Mouse (Mus musculus) B cell, adult 2 months (primary cell): ENCODE data around the gene Igfbp5.

Experiments used
- DNase-seq, 2 experiments: peaks; one replicate each; pipeline ENCODE4 v3.0.0; 2022

The Igfbp5 gene

GRCm38 (mm10) chr1:72868429-72869215 is 6.1 kb downstream of the Igfbp5 start:
- no peak for DNase-seq

GRCm38 (mm10) chr1:72867346-72867745 is 7.3 kb downstream of the Igfbp5 start:
- no peak for DNase-seq

DNA sequence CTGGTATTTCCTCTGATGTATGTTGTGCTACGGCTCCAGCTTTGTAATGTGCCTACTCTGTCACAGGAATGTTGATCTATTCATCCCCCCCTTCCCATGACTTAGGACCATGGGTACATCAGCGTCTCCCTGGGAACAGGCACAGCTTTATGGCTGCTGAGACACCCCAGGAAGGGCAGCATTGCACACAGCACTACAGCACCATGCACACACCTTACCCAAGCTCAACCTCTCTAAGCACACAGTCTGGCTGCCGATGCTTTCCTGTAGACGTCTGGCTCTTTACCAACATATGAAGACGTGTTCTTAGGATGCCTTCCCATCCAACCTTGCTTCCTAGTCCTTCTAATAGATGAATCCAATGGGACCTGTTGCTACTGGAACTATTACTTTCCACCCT is 8.3 kb downstream of the Igfbp5 start:
- DNase-seq = no peak

- peak; percentile 66 to 67 for DNase-seq
Measured at GRCm38 (mm10) chr1:72865900-72866299, 8.8 kb downstream of the Igfbp5 start.

- DNase-seq = no peak
Measured at GRCm38 (mm10) chr1:72864272-72864671, 10.4 kb downstream of the Igfbp5 start.

GRCm38 (mm10) chr1:72863692-72864091 is 11.0 kb downstream of the Igfbp5 start:
- DNase-seq = no peak

DNA sequence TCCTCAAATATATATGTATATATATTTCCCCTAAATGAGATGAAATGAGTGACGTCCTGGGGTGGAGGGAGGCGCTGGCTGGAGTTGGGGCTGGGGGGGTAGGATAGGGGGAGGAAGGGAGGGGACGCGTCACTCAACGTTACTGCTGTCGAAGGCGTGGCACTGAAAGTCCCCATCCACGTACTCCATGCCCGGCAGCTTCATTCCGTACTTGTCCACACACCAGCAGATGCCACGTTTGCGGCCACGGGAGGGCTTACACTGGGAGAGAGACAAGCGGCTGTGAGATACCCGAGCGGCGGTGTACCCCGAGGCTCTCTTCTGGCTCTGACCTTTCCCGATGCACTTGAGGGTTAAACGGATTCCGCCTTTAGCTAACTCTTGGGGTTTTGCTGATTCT is 12.4 kb downstream of the Igfbp5 start:
- DNase-seq = no peak

- no peak for DNase-seq
Measured at GRCm38 (mm10) chr1:72861702-72862101, 13.0 kb downstream of the Igfbp5 start.

- DNase-seq = no peak
Measured at GRCm38 (mm10) chr1:72860502-72860901, 14.2 kb downstream of the Igfbp5 start.

- DNase-seq = no peak
Measured at GRCm38 (mm10) chr1:72859963-72860362, 14.7 kb downstream of the Igfbp5 start.

GRCm38 (mm10) chr1:72858874-72859273 is 15.8 kb downstream of the Igfbp5 start:
- DNase-seq = no peak

- no peak for DNase-seq
Measured at GRCm38 (mm10) chr1:72858286-72858685, 16.4 kb downstream of the Igfbp5 start.

GRCm38 (mm10) chr1:72857631-72858030 is 17.1 kb downstream of the Igfbp5 start:
- no peak for DNase-seq

- no peak for DNase-seq
Measured at GRCm38 (mm10) chr1:72857142-72857541, 17.5 kb downstream of the Igfbp5 start.

DNA sequence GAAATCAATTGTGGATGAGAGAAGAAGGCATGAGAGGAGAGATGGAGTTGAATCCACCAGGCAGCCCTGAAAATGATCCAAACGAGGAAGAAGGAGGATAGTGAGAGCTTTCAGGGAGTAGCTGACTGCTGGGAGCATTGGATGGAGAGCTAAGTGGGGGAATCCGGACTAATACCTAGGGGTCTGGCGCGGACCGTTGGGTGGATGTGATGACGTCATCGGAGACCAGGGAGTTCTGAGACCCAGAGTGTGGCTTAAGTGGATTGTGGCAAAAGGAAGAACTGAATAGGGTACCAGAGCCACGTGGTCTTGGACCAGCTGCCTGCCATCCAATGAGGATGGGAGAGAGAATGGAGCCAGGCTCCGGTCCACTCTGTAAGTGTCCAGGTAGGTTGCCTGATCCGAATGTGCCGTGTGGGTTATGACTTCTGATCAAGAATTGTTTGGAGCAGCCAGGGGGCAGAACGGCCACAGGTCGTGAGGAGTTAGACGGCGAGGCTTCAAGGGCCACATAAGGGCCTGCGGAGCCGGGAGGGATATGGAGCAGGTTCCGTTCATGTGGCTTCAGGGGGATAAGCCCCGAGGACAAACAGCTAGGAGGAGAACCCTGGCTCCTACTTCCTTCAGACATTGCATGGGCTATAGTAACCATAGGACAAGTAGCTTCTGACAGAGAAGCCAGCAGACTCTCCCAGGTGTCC is 18.3 kb downstream of the Igfbp5 start:
- no peak for DNase-seq

DNA sequence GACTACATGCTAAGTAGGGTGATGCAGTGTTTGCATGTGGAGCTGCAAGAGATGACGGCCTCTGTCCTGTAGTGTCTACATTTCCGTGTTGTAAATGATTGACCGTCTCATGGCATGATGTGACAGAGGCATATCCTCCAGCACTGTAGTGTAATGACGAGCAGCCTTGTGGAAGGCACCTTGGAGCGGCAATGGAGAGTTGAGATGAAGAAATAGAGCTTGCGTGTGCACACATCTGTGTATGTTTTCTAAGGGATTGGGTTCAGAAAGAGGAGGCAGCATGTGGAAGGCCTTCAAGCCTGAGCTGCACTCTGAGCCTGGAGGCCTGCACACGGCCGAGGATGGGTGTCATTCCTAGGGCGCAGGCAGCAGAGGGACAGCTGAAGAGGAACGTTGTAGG is 19.0 kb downstream of the Igfbp5 start:
- no peak for DNase-seq

- DNase-seq = peak; percentile 41 to 53
Measured at GRCm38 (mm10) chr1:72854337-72855237, 20.1 kb downstream of the Igfbp5 start.

DNA sequence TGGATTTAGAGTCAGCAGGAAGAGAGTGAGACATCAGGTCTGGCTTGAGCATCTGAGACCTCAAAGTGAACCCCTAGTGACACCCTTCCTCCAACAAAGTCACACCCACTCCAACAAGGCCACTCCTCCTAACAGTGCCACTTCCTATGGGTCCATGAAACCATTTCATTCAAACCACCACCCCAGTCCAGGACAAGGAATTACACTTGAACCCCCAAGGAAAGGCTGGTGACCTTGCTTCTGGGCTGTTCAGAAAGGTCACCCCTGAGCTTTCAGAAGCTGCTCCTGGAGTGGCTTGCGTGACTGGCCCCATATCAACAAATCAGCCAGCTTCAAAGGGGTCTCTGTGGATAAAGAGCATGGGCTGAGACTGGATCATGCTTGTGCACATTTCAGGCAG is 20.9 kb downstream of the Igfbp5 start:
- DNase-seq = no peak

DNA sequence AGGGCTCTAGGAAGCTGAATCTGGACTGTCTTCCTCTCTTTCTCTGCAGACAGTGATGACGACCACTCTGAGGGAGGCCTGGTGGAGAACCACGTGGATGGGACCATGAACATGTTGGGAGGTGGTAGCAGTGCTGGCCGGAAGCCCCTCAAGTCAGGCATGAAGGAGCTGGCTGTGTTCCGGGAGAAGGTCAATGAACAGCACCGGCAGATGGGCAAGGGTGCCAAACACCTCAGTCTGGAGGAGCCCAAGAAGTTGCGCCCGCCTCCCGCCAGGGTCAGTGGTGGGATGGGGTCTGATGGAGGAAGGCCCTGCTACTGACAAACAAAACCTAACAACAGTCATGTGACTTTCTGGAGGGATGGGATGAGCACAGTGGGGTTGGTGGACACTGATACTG is 25.6 kb downstream of the Igfbp5 start:
- no peak for DNase-seq

GRCm38 (mm10) chr1:72847849-72848380 is 26.8 kb downstream of the Igfbp5 start:
- DNase-seq = no peak

GRCm38 (mm10) chr1:72844675-72845074 is 30.0 kb downstream of the Igfbp5 start:
- DNase-seq = no peak

- DNase-seq = no peak
Measured at GRCm38 (mm10) chr1:72842666-72843459, 31.8 kb downstream of the Igfbp5 start.
